16 mouse cellular contexts compared by ENCODE assay signal in the genomic region with DNA sequence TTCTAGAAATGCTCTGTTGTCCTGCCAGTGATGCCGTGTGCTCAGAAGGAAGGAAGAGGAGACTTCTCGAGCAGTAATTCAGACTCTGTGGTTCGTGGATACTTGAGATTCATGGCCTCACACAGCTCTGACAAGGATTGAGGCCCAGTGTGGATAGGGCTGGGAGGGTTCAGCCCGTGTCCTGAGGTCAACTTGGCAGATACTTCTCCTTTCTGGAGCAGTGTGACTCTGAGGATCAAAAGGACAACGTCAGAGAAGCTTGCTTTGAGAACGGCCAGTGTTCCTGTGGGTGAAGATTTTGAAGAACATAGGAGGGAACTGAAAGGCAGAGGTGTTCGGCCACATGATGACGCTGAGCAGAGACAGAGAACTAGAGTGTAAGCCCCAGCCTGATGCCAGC.
DNase-seq lines count a peak whose midpoint lies in the region; ATAC-seq and TF ChIP-seq lines count a peak whose summit lies in the region.
"Had no signal": no experiment of that assay in that cellular context is flagged by ENCODE, and none has a peak within 500 bp of the region (broad histone marks: within the 10 kb centered on the region; RNA-seq: fewer than 3 reads in every experiment).

No protein-coding gene starts in this region.

- H3K9me3 ChIP-seq in lung, postnatal 0 days (ENCODE audit: low read length): no peaks in the 10 kb centered on the region
- H3K9me3 ChIP-seq: heart, embryonic 10.5 days; hindbrain, embryonic 10.5 days; limb, embryonic 12.5 days; midbrain, embryonic 12.5 days; neural tube, embryonic 15.5 days had no signal

- H3K27me3 ChIP-seq in lung, postnatal 0 days (replicated peaks; ENCODE audit: insufficient read depth, low read length): no peaks in the 10 kb centered on the region
- H3K27me3 ChIP-seq in small intestine, adult 2 months (ENCODE audit: control insufficient read depth, insufficient read depth, low read length): no peaks in the 10 kb centered on the region
- H3K27me3 ChIP-seq: limb, embryonic 12.5 days; midbrain, embryonic 12.5 days; neural tube, embryonic 15.5 days had no signal

- peak; percentile 29 for DNase-seq in adrenal gland, postnatal 14 days
- no peak for DNase-seq in adrenal gland, postnatal 4 days (ENCODE audit: low spot score in 2 of 2)
- peak; percentile 50 for DNase-seq in lung, postnatal 0 days (ENCODE audit: low spot score)
- no peak for DNase-seq in lung, postnatal 10 days
- DNase-seq in lung, postnatal 36 days: peak; percentile 47
- no peak for DNase-seq in urinary bladder, postnatal 36 days (ENCODE audit: low spot score in 2 of 2)
- DNase-seq in left cerebral cortex, postnatal 36 days (ENCODE audit: low spot score in 2 of 2): no peak
- DNase-seq: kidney, postnatal 10 days; right cerebral cortex, adult 18-20 months had no signal

- TF ChIP-seq CTCF in lung, postnatal 0 days (IDR thresholded peaks at IDR 0.05): no peak; the same call in 1 of the 2 replicates
- TF ChIP-seq CTCF in small intestine, adult 2 months (IDR thresholded peaks at IDR 0.05; ENCODE audit: extremely low read depth, insufficient read length, insufficient replicate concordance, low read depth, low read length): no peak

- H3K9ac ChIP-seq in lung, postnatal 0 days (replicated peaks; ENCODE audit: low read depth): no peak overlapping the region
- H3K9ac ChIP-seq: limb, embryonic 12.5 days; midbrain, embryonic 12.5 days; neural tube, embryonic 15.5 days had no signal

- ATAC-seq in lung, postnatal 0 days: peak; percentile 75

- H3K4me1 ChIP-seq in lung, postnatal 0 days (ENCODE audit: insufficient read depth, low read depth, low read length): peaks cover 8% of the 10 kb centered on the region; the same call in 1 of the 2 replicates
- peaks cover 4% of the 10 kb centered on the region; the same call in 1 of the 2 replicates for H3K4me1 ChIP-seq in small intestine, adult 2 months (ENCODE audit: control insufficient read depth, insufficient read depth, insufficient read length, low read length)
- H3K4me1 ChIP-seq: heart, embryonic 10.5 days; limb, embryonic 12.5 days had no signal

- peak overlapping the region; percentile 54; the same call in 1 of the 2 replicates for H3K27ac ChIP-seq in lung, postnatal 0 days (ENCODE audit: low read length)
- H3K27ac ChIP-seq in small intestine, adult 2 months (ENCODE audit: insufficient read depth, low read depth, low read length): peak overlapping the region; percentile 12; the same call in 1 of the 2 replicates
- H3K27ac ChIP-seq: heart, embryonic 10.5 days; hindbrain, embryonic 10.5 days; limb, embryonic 12.5 days; midbrain, embryonic 12.5 days; neural tube, embryonic 15.5 days had no signal

- no peak overlapping the region for H3K4me3 ChIP-seq in lung, postnatal 0 days (ENCODE audit: low read depth, low read length)
- no peak overlapping the region for H3K4me3 ChIP-seq in small intestine, adult 2 months (ENCODE audit: low read depth, low read length)
- H3K4me3 ChIP-seq: erythroblast, embryonic 14.5 days; heart, embryonic 10.5 days; hindbrain, embryonic 10.5 days; limb, embryonic 12.5 days; midbrain, embryonic 12.5 days; neural tube, embryonic 15.5 days had no signal

- WGBS in lung, postnatal 0 days: 55% methylated on average over 8 of the region's 8 CpGs
- WGBS in small intestine, adult 2 months: 65% methylated on average over 8 of the region's 8 CpGs

- intact Hi-C loops in left cerebral cortex, postnatal 36 days (cut with DNase I): no loop called here

- TF ChIP-seq POLR2A in small intestine, adult 2 months (IDR thresholded peaks at IDR 0.05; ENCODE audit: low read depth, low read length): no peak

- TF ChIP-seq EP300 in lung, postnatal 0 days (IDR thresholded peaks at IDR 0.05): no peak

- no peak overlapping the region for H3K4me2 ChIP-seq in lung, postnatal 0 days (replicated peaks; ENCODE audit: low read depth, low read length)
- H3K4me2 ChIP-seq: limb, embryonic 12.5 days; midbrain, embryonic 12.5 days; neural tube, embryonic 15.5 days had no signal

- H3K36me3 ChIP-seq in lung, postnatal 0 days (ENCODE audit: insufficient read depth, low read length): no peaks in the 10 kb centered on the region
- H3K36me3 ChIP-seq in small intestine, adult 2 months (ENCODE audit: control insufficient read depth, insufficient read depth, low read length): no peaks in the 10 kb centered on the region
- H3K36me3 ChIP-seq: heart, embryonic 10.5 days; hindbrain, embryonic 10.5 days; limb, embryonic 12.5 days; midbrain, embryonic 12.5 days; neural tube, embryonic 15.5 days had no signal

Comparison
In these comparisons a context has a peak if more than half of its experiments do, and no peak if none do; other contexts are left out.
1. DNase-seq: peak in adrenal gland, postnatal 14 days (single experiment), lung, postnatal 0 days (single experiment) and lung, postnatal 36 days (single experiment); none in adrenal gland, postnatal 4 days (0 of 2), lung, postnatal 10 days (single experiment), urinary bladder, postnatal 36 days (0 of 2) and left cerebral cortex, postnatal 36 days (0 of 2).